ENCODE assay signal across 12 mouse cellular contexts in genomic region chr17:46521963-46522668, GRCm38 (mm10). TPM values are rescaled to one million over a fixed set of nuclear protein-coding genes. Genes with fewer than 3 reads are reported as not detected.
DNase-seq lines count a peak whose midpoint lies in the region; ATAC-seq and TF ChIP-seq lines count a peak whose summit lies in the region.
"Had no signal": no experiment of that assay in that cellular context is flagged by ENCODE, and none has a peak within 500 bp of the region (broad histone marks: within the 10 kb centered on the region; RNA-seq: fewer than 3 reads in every experiment).

No protein-coding gene starts in this region.

- no peak overlapping the region for H3K9ac ChIP-seq in forebrain, embryonic 13.5 days
- no peak overlapping the region for H3K9ac ChIP-seq in forebrain, embryonic 16.5 days (replicated peaks; ENCODE audit: low read depth, low read length)

- peaks cover 5% of the 10 kb centered on the region; the same call in 1 of the 2 replicates for H3K4me1 ChIP-seq in forebrain, embryonic 13.5 days
- H3K4me1 ChIP-seq in forebrain, embryonic 16.5 days (replicated peaks; ENCODE audit: control insufficient read depth, insufficient read depth, low read length): no peaks in the 10 kb centered on the region

- H3K4me2 ChIP-seq in forebrain, embryonic 13.5 days: 0 out of 2 replicates have a peak overlapping the region, but pooled peaks have one; percentile 1
- no peak overlapping the region for H3K4me2 ChIP-seq in forebrain, embryonic 16.5 days (ENCODE audit: low read length)

- H3K4me3 ChIP-seq in forebrain, embryonic 13.5 days: no peak overlapping the region
- no peak overlapping the region for H3K4me3 ChIP-seq in forebrain, embryonic 16.5 days (replicated peaks; ENCODE audit: low read length)
- no peak overlapping the region for H3K4me3 ChIP-seq in layer of hippocampus, adult 2 months

- H3K27ac ChIP-seq in forebrain, embryonic 13.5 days: no peak overlapping the region
- H3K27ac ChIP-seq in forebrain, embryonic 16.5 days (ENCODE audit: low read length): no peak overlapping the region
- H3K27ac ChIP-seq in layer of hippocampus, adult 2 months: no peak overlapping the region

- DNase-seq in layer of hippocampus, adult 2 months (ENCODE audit: low spot score in 2 of 2): no peak
- no peak for DNase-seq in layer of hippocampus, postnatal 25 days (ENCODE audit: extremely low spot score in 1 of 2, low spot score in 1 of 2)
- peak; percentile 57 for DNase-seq in embryo, embryonic 10 days (ENCODE audit: low spot score)
- DNase-seq in lung, postnatal 4 days: peak; percentile 27 to 33
- no peak for DNase-seq in spleen, postnatal 36 days (ENCODE audit: low spot score in 2 of 2)
- DNase-seq in frontal cortex, adult 2 months (ENCODE audit: extremely low spot score in 1 of 2, low spot score in 1 of 2): no peak
- DNase-seq: cerebellum, adult 9-11 months; liver; spleen, adult 18-20 months had no signal

- TF ChIP-seq CTCF in layer of hippocampus, adult 2 months (conservative IDR thresholded peaks at IDR 0.05): peak; percentile 40

- no peak for ATAC-seq in forebrain, embryonic 13.5 days
- ATAC-seq in forebrain, embryonic 16.5 days: no peak
- ATAC-seq: Patski had no signal

- H3K27me3 ChIP-seq in forebrain, embryonic 13.5 days: peaks cover 33% of the 10 kb centered on the region
- 0 out of 2 replicates have a peak, but pooled peaks cover 3% of the 10 kb centered on the region for H3K27me3 ChIP-seq in forebrain, embryonic 16.5 days (replicated peaks; ENCODE audit: control insufficient read depth, insufficient read depth, low read length)
- H3K27me3 ChIP-seq: Patski had no signal

- no peaks in the 10 kb centered on the region for H3K9me3 ChIP-seq in forebrain, embryonic 13.5 days (replicated peaks)
- H3K9me3 ChIP-seq in forebrain, embryonic 16.5 days (ENCODE audit: control insufficient read depth, low read length): no peaks in the 10 kb centered on the region

- peaks cover 14% of the 10 kb centered on the region; the same call in 1 of the 2 replicates for H3K36me3 ChIP-seq in forebrain, embryonic 13.5 days (ENCODE audit: poor library complexity, severe bottlenecking)
- H3K36me3 ChIP-seq in forebrain, embryonic 16.5 days (ENCODE audit: control insufficient read depth, insufficient read depth): no peaks in the 10 kb centered on the region

- WGBS in forebrain, embryonic 13.5 days: 33% methylated on average over 24 of the region's 24 CpGs
- 22% methylated on average over 24 of the region's 24 CpGs for WGBS in forebrain, embryonic 16.5 days

RNA-seq across cellular contexts. Expression of gene Cul9, which starts 24.1 kb away (rescaled TPM):
- 9.8 and 12.4 TPM in 2 replicates for polyA plus RNA-seq in forebrain, embryonic 13.5 days (2015; fragmentation: Nextera tagmentation; extraction: Ambion mirVana)
- polyA plus RNA-seq in forebrain, embryonic 16.5 days (2015; fragmentation: Nextera tagmentation; extraction: Ambion mirVana): 17.3 and 19.8 TPM in 2 replicates
- total RNA-seq in layer of hippocampus, adult 2 months (2021): 10 to 100 TPM; 66.1 to 68.4 TPM
- 10 to 100 TPM; 51.1 to 57.4 TPM for total RNA-seq in layer of hippocampus, postnatal 25 days (2021)
- 65.3 and 66.8 TPM in 2 replicates for polyA plus RNA-seq in frontal cortex, adult 2 months (2012; rRNA removed)

RNA-seq across cellular contexts. Expression of gene Dnph1, which starts 25.6 kb away (rescaled TPM):
- polyA plus RNA-seq in forebrain, embryonic 13.5 days (2015; fragmentation: Nextera tagmentation; extraction: Ambion mirVana): 51.2 and 59.0 TPM in 2 replicates
- 26.0 and 26.6 TPM in 2 replicates for polyA plus RNA-seq in forebrain, embryonic 16.5 days (2015; fragmentation: Nextera tagmentation; extraction: Ambion mirVana)
- total RNA-seq in layer of hippocampus, adult 2 months (2021): 1 to 10 TPM; 4.8 to 6.2 TPM
- total RNA-seq in layer of hippocampus, postnatal 25 days (2021): 1 to 10 TPM; 5.1 to 6.7 TPM
- 4.0 and 4.8 TPM in 2 replicates for polyA plus RNA-seq in frontal cortex, adult 2 months (2012; rRNA removed)

RNA-seq across cellular contexts. Expression of gene Srf, which starts 33.9 kb away (rescaled TPM):
- polyA plus RNA-seq in forebrain, embryonic 13.5 days (2015; fragmentation: Nextera tagmentation; extraction: Ambion mirVana): 4.2 and 4.4 TPM in 2 replicates
- 3.4 and 3.6 TPM in 2 replicates for polyA plus RNA-seq in forebrain, embryonic 16.5 days (2015; fragmentation: Nextera tagmentation; extraction: Ambion mirVana)
- 10 to 100 TPM; 75.7 to 90.9 TPM for total RNA-seq in layer of hippocampus, adult 2 months (2021)
- 10 to 100 TPM; 75.9 to 80.6 TPM for total RNA-seq in layer of hippocampus, postnatal 25 days (2021)
- 74.8 and 82.0 TPM in 2 replicates for polyA plus RNA-seq in frontal cortex, adult 2 months (2012; rRNA removed)

RNA-seq across cellular contexts. Expression of gene Ttbk1, which starts 34.6 kb away (rescaled TPM):
- polyA plus RNA-seq in forebrain, embryonic 13.5 days (2015; fragmentation: Nextera tagmentation; extraction: Ambion mirVana): 3.7 and 4.1 TPM in 2 replicates
- 5.1 and 5.6 TPM in 2 replicates for polyA plus RNA-seq in forebrain, embryonic 16.5 days (2015; fragmentation: Nextera tagmentation; extraction: Ambion mirVana)
- 100 to 1,000 TPM; 119 to 122 TPM for total RNA-seq in layer of hippocampus, adult 2 months (2021)
- 100 to 1,000 TPM; 112 to 124 TPM for total RNA-seq in layer of hippocampus, postnatal 25 days (2021)
- 46.3 and 50.1 TPM in 2 replicates for polyA plus RNA-seq in frontal cortex, adult 2 months (2012; rRNA removed)

Comparison
In these comparisons a context has a peak if more than half of its experiments do, and no peak if none do; other contexts are left out.
1. DNase-seq: peak in embryo, embryonic 10 days (single experiment) and lung, postnatal 4 days (2 of 2); none in layer of hippocampus, adult 2 months (0 of 2), layer of hippocampus, postnatal 25 days (0 of 2), spleen, postnatal 36 days (0 of 2) and frontal cortex, adult 2 months (0 of 2).
2. RNA of gene Srf, which starts 33.9 kb away (polyA plus RNA-seq): 74.8 to 82.0 TPM in frontal cortex, adult 2 months; 4.2 to 4.4 TPM in forebrain, embryonic 13.5 days and 3.4 to 3.6 TPM in forebrain, embryonic 16.5 days; every median in the first group is over 10 times any median in the second.